Mouse (Mus musculus) testis, adult 2 months (tissue): Measurements from ENCODE around the gene St6galnac5. TPM values are rescaled to one million over a fixed set of nuclear protein-coding genes. Genes with fewer than 3 reads are reported as not detected.

Source experiments
- H3K27ac ChIP-seq: fragments of 200-500 bp; 2 replicates; pipeline ENCODE4 v1.5.1; 2012; ENCODE audit warnings: low read depth, low read length; ENCODE audit not compliant: control insufficient read depth, insufficient read depth
- H3K27me3 ChIP-seq: fragments of 200-500 bp; 2 replicates; pipeline ENCODE4 v1.6.1; 2012; ENCODE audit warnings: mild to moderate bottlenecking, low read length, moderate library complexity; ENCODE audit not compliant: control insufficient read depth, insufficient read depth
- H3K36me3 ChIP-seq: fragments of 200-500 bp; 2 replicates; pipeline ENCODE4 v1.6.1; 2012; ENCODE audit warnings: mild to moderate bottlenecking, low read length; ENCODE audit not compliant: control insufficient read depth, insufficient read depth
- H3K4me1 ChIP-seq: fragments of 200-500 bp; 2 replicates; pipeline ENCODE4 v1.6.1; 2012; ENCODE audit warnings: low read length; ENCODE audit not compliant: control insufficient read depth, insufficient read depth
- H3K4me3 ChIP-seq: fragments of 200-500 bp; 2 replicates; pipeline ENCODE4 v1.5.1; 2012; ENCODE audit warnings: low read depth, mild to moderate bottlenecking, low read length, moderate library complexity, mixed read lengths; ENCODE audit not compliant: control insufficient read depth
- CTCF ChIP-seq: fragments of 200-500 bp; IDR thresholded peaks from 2 replicates; pipeline ENCODE4 v1.5.1; 2012; ENCODE audit warnings: low read depth, mild to moderate bottlenecking, inconsistent platforms, low read length, moderate library complexity; ENCODE audit not compliant: control insufficient read depth, insufficient read depth, insufficient replicate concordance
- POLR2A ChIP-seq: fragments of 200-500 bp; IDR thresholded peaks from 2 replicates; pipeline ENCODE4 v1.6.1; 2012; ENCODE audit warnings: low read depth, mild to moderate bottlenecking, inconsistent platforms, low read length, moderate library complexity; ENCODE audit not compliant: control insufficient read depth
- polyA plus RNA-seq: library from polyadenylated mRNA; depleted of rRNA; stranded (reverse); fragments of >200 nt; gene quantifications from 2 replicates; pipeline ENCODE4 v1.2.3, GENCODE M21; 2012

Gene St6galnac5
- polyA plus RNA-seq, 1 experiment = 0.14 TPM

GRCm38 (mm10) chr3:152875723-152876290 lies 106.2 kb downstream of the St6galnac5 start:
- Histone ChIP-seq H3K27ac (no peak overlapping the region), H3K36me3 (no peaks in the 10 kb centered on the region), H3K27me3 (no peaks in the 10 kb centered on the region), H3K4me1 (no peaks in the 10 kb centered on the region), H3K4me3 (no peak overlapping the region)
- no peak for TF ChIP-seq POLR2A
- TF ChIP-seq CTCF = peak; percentile 33; the same call in 1 of the 2 replicates

GRCm38 (mm10) chr3:152874431-152875355 lies 107.4 kb downstream of the St6galnac5 start:
- TF ChIP-seq CTCF = no peak
- TF ChIP-seq POLR2A = no peak
- H3K27me3 ChIP-seq = no peaks in the 10 kb centered on the region
- H3K27ac ChIP-seq = no peak overlapping the region
- no peaks in the 10 kb centered on the region; the same call in 1 of the 2 replicates for H3K4me1 ChIP-seq
- no peak overlapping the region for H3K4me3 ChIP-seq
- no peaks in the 10 kb centered on the region for H3K36me3 ChIP-seq

GRCm38 (mm10) chr3:152872596-152872995 lies 109.5 kb downstream of the St6galnac5 start:
- Histone ChIP-seq H3K36me3 (no peaks in the 10 kb centered on the region), H3K27me3 (no peaks in the 10 kb centered on the region), H3K4me3 (no peak overlapping the region), H3K4me1 (peaks cover 2% of the 10 kb centered on the region), H3K27ac (no peak overlapping the region)
- TF ChIP-seq POLR2A (no peak), CTCF (no peak)

- TF ChIP-seq CTCF (no peak), POLR2A (no peak)
- H3K27me3 ChIP-seq = no peaks in the 10 kb centered on the region
- peaks cover 2% of the 10 kb centered on the region for H3K4me1 ChIP-seq
- no peak overlapping the region for H3K27ac ChIP-seq
- no peak overlapping the region for H3K4me3 ChIP-seq
- H3K36me3 ChIP-seq = no peaks in the 10 kb centered on the region
Observed at GRCm38 (mm10) chr3:152872054-152872453, 110.0 kb downstream of the St6galnac5 start.

GRCm38 (mm10) chr3:152867654-152868525 lies 114.2 kb downstream of the St6galnac5 start:
- H3K4me1 ChIP-seq = peaks cover 5% of the 10 kb centered on the region
- H3K27ac ChIP-seq = no peak overlapping the region
- no peaks in the 10 kb centered on the region for H3K36me3 ChIP-seq
- no peak for TF ChIP-seq CTCF
- TF ChIP-seq POLR2A = no peak
- H3K4me3 ChIP-seq = no peak overlapping the region
- H3K27me3 ChIP-seq = no peaks in the 10 kb centered on the region

- peaks cover 5% of the 10 kb centered on the region for H3K4me1 ChIP-seq
- no peaks in the 10 kb centered on the region for H3K27me3 ChIP-seq
- no peak overlapping the region for H3K27ac ChIP-seq
- no peaks in the 10 kb centered on the region for H3K36me3 ChIP-seq
- no peak overlapping the region for H3K4me3 ChIP-seq
- no peak for TF ChIP-seq POLR2A
Observed at GRCm38 (mm10) chr3:152866035-152866965, 115.7 kb downstream of the St6galnac5 start.
